Mouse (Mus musculus) spleen, adult 18-20 months (tissue): ENCODE data around the gene Mast2.

ENCODE experiments used
- DNase-seq, 2 experiments: peaks; one replicate each; pipeline ENCODE4 v3.0.0; 2022; ENCODE audit warnings: mixed read lengths in 2 of 2

Mast2 gene

GRCm38 (mm10) chr4:116464126-116464981, at the start of gene Mast2:
Gene Mast2, minus strand, starts transcription at chr4:116464183.
- peak; percentile 69 to 81 for DNase-seq

- peak; percentile 94 to 97 for DNase-seq
These were observed 43.6 kb upstream of the Mast2 start, which contains the start of gene Ipp for GRCm38 (mm10) chr4:116507425-116508218. Gene Ipp, plus strand, starts transcription at chr4:116507549.

- DNase-seq = no peak
These were observed 43.0 kb upstream of the Mast2 start for GRCm38 (mm10) chr4:116506886-116507424.

- DNase-seq = no peak
These were observed 36.0 kb upstream of the Mast2 start for GRCm38 (mm10) chr4:116499978-116500377.

- no peak for DNase-seq
These were observed 29.7 kb upstream of the Mast2 start for GRCm38 (mm10) chr4:116493646-116494045.

- DNase-seq = no peak
These were observed 28.5 kb upstream of the Mast2 start for GRCm38 (mm10) chr4:116492460-116492859.

- no peak for DNase-seq
These were observed 27.9 kb upstream of the Mast2 start for GRCm38 (mm10) chr4:116491886-116492285.

GRCm38 (mm10) chr4:116491119-116491536, 27.1 kb upstream of the Mast2 start:
- DNase-seq = peak in 1 of 2 experiments; percentile 5

- no peak for DNase-seq
These were observed 19.5 kb upstream of the Mast2 start for GRCm38 (mm10) chr4:116483476-116483875.

- DNase-seq = no peak
These were observed 17.3 kb upstream of the Mast2 start for GRCm38 (mm10) chr4:116481322-116481721.

GRCm38 (mm10) chr4:116463231-116464125, 505 bp downstream of the Mast2 start:
- DNase-seq = peak; percentile 41 to 57

GRCm38 (mm10) chr4:116461943-116462342, 2.0 kb downstream of the Mast2 start:
- DNase-seq = no peak

GRCm38 (mm10) chr4:116451553-116451952, 12.4 kb downstream of the Mast2 start:
- DNase-seq = no peak

GRCm38 (mm10) chr4:116449951-116450350, 14.0 kb downstream of the Mast2 start:
- no peak for DNase-seq

- DNase-seq = peak; percentile 14 to 54
These were observed 15.3 kb downstream of the Mast2 start for GRCm38 (mm10) chr4:116448673-116449072.

- no peak for DNase-seq
These were observed 24.6 kb downstream of the Mast2 start for GRCm38 (mm10) chr4:116439383-116439782.

GRCm38 (mm10) chr4:116438561-116438960, 25.4 kb downstream of the Mast2 start:
- DNase-seq = no peak

GRCm38 (mm10) chr4:116435626-116436025, 28.4 kb downstream of the Mast2 start:
- no peak for DNase-seq

GRCm38 (mm10) chr4:116422186-116422585, 41.8 kb downstream of the Mast2 start:
- no peak for DNase-seq

- no peak for DNase-seq
These were observed 42.8 kb downstream of the Mast2 start for GRCm38 (mm10) chr4:116421170-116421569.

- DNase-seq = no peak
These were observed 51.0 kb downstream of the Mast2 start for GRCm38 (mm10) chr4:116412993-116413392.

- DNase-seq = no peak
These were observed 52.6 kb downstream of the Mast2 start for GRCm38 (mm10) chr4:116411401-116411800.
